Mouse (Mus musculus) CH12.LX (cell line): ENCODE measurements around the gene Col25a1.

Experiments used
- MAFK ChIP-seq: IDR thresholded peaks from 2 replicates; pipeline ENCODE4 v1.6.1; 2011; ENCODE audit warnings: low read length, improper control_type of control experiment; ENCODE audit not compliant: insufficient replicate concordance
- MAX ChIP-seq: IDR thresholded peaks from 2 replicates; pipeline ENCODE4 v1.6.1; 2011; ENCODE audit warnings: low read length, improper control_type of control experiment
- UBTF ChIP-seq: IDR thresholded peaks from 2 replicates; pipeline ENCODE4 v1.6.1; 2012; ENCODE audit warnings: low read depth, mild to moderate bottlenecking, inconsistent platforms, low read length, improper control_type of control experiment, moderate library complexity

GRCm38 (mm10) chr3:130579501-130579900, 448.2 kb downstream of the Col25a1 start:
- TF ChIP-seq MAX (no peak), UBTF (no peak), MAFK (no peak)
